Mouse (Mus musculus): ENCODE measurements around the gene Nbeal1. TPM values are rescaled to one million over a fixed set of nuclear protein-coding genes. Genes with fewer than 3 reads are reported as not detected.
"Not testable (repeated sequence)": the region's sequence is repeated elsewhere in the genome, so short reads cannot be mapped to it uniquely, and the experiment has no call there.

Nbeal1 gene
- polyA plus RNA-seq, 1 experiment from 2014 or later: 6.3 TPM

GRCm38 (mm10) chr1:60173119-60173518 is 7.3 kb upstream of the Nbeal1 start:
- Histone ChIP-seq H3K4me3 (ENCODE audit: low read depth, low read length) (no peak overlapping the region), H3K9ac (replicated peaks; ENCODE audit: low read length) (no peak overlapping the region), H3K4me1 (ENCODE audit: control insufficient read depth, insufficient read depth, low read length) (no peaks in the 10 kb centered on the region), H3K36me3 (replicated peaks; ENCODE audit: control insufficient read depth, insufficient read depth, low read depth, low read length) (no peaks in the 10 kb centered on the region), H3K27ac (replicated peaks; ENCODE audit: low read depth, low read length) (no peak overlapping the region), H3K27me3 (ENCODE audit: control insufficient read depth, insufficient read depth, low read length) (no peaks in the 10 kb centered on the region), H3K4me2 (ENCODE audit: low read depth, low read length) (no peak overlapping the region), H3K9me3 (replicated peaks; ENCODE audit: control insufficient read depth, low read length) (no peaks in the 10 kb centered on the region)
- no peak for DNase-seq (ENCODE audit: low spot score)
- ATAC-seq (replicated peaks; ENCODE audit: insufficient number of reproducible peaks, low FRiP score, low TSS enrichment, low read depth): no peak
- 82% methylated on average over 3 of the region's 3 CpGs for WGBS

GRCm38 (mm10) chr1:60177814-60178213 is 2.6 kb upstream of the Nbeal1 start:
- ATAC-seq (replicated peaks; ENCODE audit: insufficient number of reproducible peaks, low FRiP score, low TSS enrichment, low read depth); H3K4me2 ChIP-seq (ENCODE audit: low read depth, low read length); H3K9me3 ChIP-seq (replicated peaks; ENCODE audit: control insufficient read depth, low read length); H3K36me3 ChIP-seq (replicated peaks; ENCODE audit: control insufficient read depth, insufficient read depth, low read depth, low read length); H3K4me1 ChIP-seq (ENCODE audit: control insufficient read depth, insufficient read depth, low read length); DNase-seq (ENCODE audit: low spot score); H3K27me3 ChIP-seq (ENCODE audit: control insufficient read depth, insufficient read depth, low read length); H3K9ac ChIP-seq (replicated peaks; ENCODE audit: low read length); H3K4me3 ChIP-seq (ENCODE audit: low read depth, low read length); H3K27ac ChIP-seq (replicated peaks; ENCODE audit: low read depth, low read length): not testable (repeated sequence)
- WGBS: 77% methylated on average over 1 of the region's 1 CpGs

- Histone ChIP-seq H3K4me3 (ENCODE audit: low read depth, low read length) (peak overlapping the region; percentile 73), H3K4me1 (ENCODE audit: control insufficient read depth, insufficient read depth, low read length) (no peaks in the 10 kb centered on the region), H3K27me3 (ENCODE audit: control insufficient read depth, insufficient read depth, low read length) (no peaks in the 10 kb centered on the region), H3K9me3 (replicated peaks; ENCODE audit: control insufficient read depth, low read length) (no peaks in the 10 kb centered on the region), H3K9ac (replicated peaks; ENCODE audit: low read length) (0 out of 2 replicates have a peak overlapping the region, but pooled peaks have one; percentile 19), H3K4me2 (ENCODE audit: low read depth, low read length) (peak overlapping the region; percentile 19; the same call in 1 of the 2 replicates), H3K36me3 (replicated peaks; ENCODE audit: control insufficient read depth, insufficient read depth, low read depth, low read length) (no peaks in the 10 kb centered on the region), H3K27ac (replicated peaks; ENCODE audit: low read depth, low read length) (no peak overlapping the region)
- no peak for ATAC-seq (replicated peaks; ENCODE audit: insufficient number of reproducible peaks, low FRiP score, low TSS enrichment, low read depth)
- peak; percentile 6 for DNase-seq (ENCODE audit: low spot score)
- 24% methylated on average over 4 of the region's 4 CpGs for WGBS
Measured at GRCm38 (mm10) chr1:60179376-60179775, 1.0 kb upstream of the Nbeal1 start.

- peak overlapping the region; percentile 83 for H3K9ac ChIP-seq (replicated peaks; ENCODE audit: low read length)
- no peaks in the 10 kb centered on the region for H3K9me3 ChIP-seq (replicated peaks; ENCODE audit: control insufficient read depth, low read length)
- peak overlapping the region; percentile 59 for H3K4me2 ChIP-seq (ENCODE audit: low read depth, low read length)
- no peaks in the 10 kb centered on the region for H3K4me1 ChIP-seq (ENCODE audit: control insufficient read depth, insufficient read depth, low read length)
- DNase-seq (ENCODE audit: low spot score) (peak; percentile 74), ATAC-seq (replicated peaks; ENCODE audit: insufficient number of reproducible peaks, low FRiP score, low TSS enrichment, low read depth) (peak; percentile 91)
- H3K4me3 ChIP-seq (ENCODE audit: low read depth, low read length): peak overlapping the region; percentile 73
- H3K27ac ChIP-seq (replicated peaks; ENCODE audit: low read depth, low read length): peak overlapping the region; percentile 86
- WGBS: under 1% methylated on average over 30 of the region's 30 CpGs
- H3K27me3 ChIP-seq (ENCODE audit: control insufficient read depth, insufficient read depth, low read length): no peaks in the 10 kb centered on the region
- H3K36me3 ChIP-seq (replicated peaks; ENCODE audit: control insufficient read depth, insufficient read depth, low read depth, low read length): no peaks in the 10 kb centered on the region
Measured at GRCm38 (mm10) chr1:60180784-60181221, 404 bp downstream of the Nbeal1 start.

- H3K4me2 ChIP-seq (ENCODE audit: low read depth, low read length): no peak overlapping the region
- H3K9me3 ChIP-seq (replicated peaks; ENCODE audit: control insufficient read depth, low read length): no peaks in the 10 kb centered on the region
- H3K9ac ChIP-seq (replicated peaks; ENCODE audit: low read length): no peak overlapping the region
- H3K4me3 ChIP-seq (ENCODE audit: low read depth, low read length): no peak overlapping the region
- no peaks in the 10 kb centered on the region for H3K27me3 ChIP-seq (ENCODE audit: control insufficient read depth, insufficient read depth, low read length)
- H3K4me1 ChIP-seq (ENCODE audit: control insufficient read depth, insufficient read depth, low read length): no peaks in the 10 kb centered on the region
- no peaks in the 10 kb centered on the region for H3K36me3 ChIP-seq (replicated peaks; ENCODE audit: control insufficient read depth, insufficient read depth, low read depth, low read length)
- no peak overlapping the region for H3K27ac ChIP-seq (replicated peaks; ENCODE audit: low read depth, low read length)
- DNase-seq (ENCODE audit: low spot score) (no peak), ATAC-seq (replicated peaks; ENCODE audit: insufficient number of reproducible peaks, low FRiP score, low TSS enrichment, low read depth) (no peak)
Measured at GRCm38 (mm10) chr1:60188454-60188853, 8.1 kb downstream of the Nbeal1 start.

- ATAC-seq (replicated peaks; ENCODE audit: insufficient number of reproducible peaks, low FRiP score, low TSS enrichment, low read depth) (no peak), DNase-seq (ENCODE audit: low spot score) (no peak)
- no peak overlapping the region for H3K27ac ChIP-seq (replicated peaks; ENCODE audit: low read depth, low read length)
- 68% methylated on average over 3 of the region's 3 CpGs for WGBS
- no peak overlapping the region for H3K9ac ChIP-seq (replicated peaks; ENCODE audit: low read length)
- no peaks in the 10 kb centered on the region for H3K4me1 ChIP-seq (ENCODE audit: control insufficient read depth, insufficient read depth, low read length)
- no peak overlapping the region for H3K4me3 ChIP-seq (ENCODE audit: low read depth, low read length)
- H3K27me3 ChIP-seq (ENCODE audit: control insufficient read depth, insufficient read depth, low read length): no peaks in the 10 kb centered on the region
- no peak overlapping the region for H3K4me2 ChIP-seq (ENCODE audit: low read depth, low read length)
- H3K36me3 ChIP-seq (replicated peaks; ENCODE audit: control insufficient read depth, insufficient read depth, low read depth, low read length): peaks cover 3% of the 10 kb centered on the region
- H3K9me3 ChIP-seq (replicated peaks; ENCODE audit: control insufficient read depth, low read length): no peaks in the 10 kb centered on the region
Measured at GRCm38 (mm10) chr1:60196813-60197212, 16.4 kb downstream of the Nbeal1 start.

- Histone ChIP-seq H3K27me3 (ENCODE audit: control insufficient read depth, insufficient read depth, low read length) (no peaks in the 10 kb centered on the region), H3K36me3 (replicated peaks; ENCODE audit: control insufficient read depth, insufficient read depth, low read depth, low read length) (peaks cover 6% of the 10 kb centered on the region), H3K27ac (replicated peaks; ENCODE audit: low read depth, low read length) (no peak overlapping the region), H3K9ac (replicated peaks; ENCODE audit: low read length) (no peak overlapping the region), H3K9me3 (replicated peaks; ENCODE audit: control insufficient read depth, low read length) (no peaks in the 10 kb centered on the region), H3K4me2 (ENCODE audit: low read depth, low read length) (no peak overlapping the region), H3K4me3 (ENCODE audit: low read depth, low read length) (no peak overlapping the region), H3K4me1 (ENCODE audit: control insufficient read depth, insufficient read depth, low read length) (no peaks in the 10 kb centered on the region)
- ATAC-seq (replicated peaks; ENCODE audit: insufficient number of reproducible peaks, low FRiP score, low TSS enrichment, low read depth): no peak
- WGBS: 86% methylated on average over 4 of the region's 4 CpGs
- DNase-seq (ENCODE audit: low spot score): no peak
Measured at GRCm38 (mm10) chr1:60199006-60199405, 18.6 kb downstream of the Nbeal1 start.

GRCm38 (mm10) chr1:60236261-60236660 is 55.9 kb downstream of the Nbeal1 start:
- Histone ChIP-seq H3K27ac (replicated peaks; ENCODE audit: low read depth, low read length) (no peak overlapping the region), H3K4me3 (ENCODE audit: low read depth, low read length) (no peak overlapping the region), H3K9ac (replicated peaks; ENCODE audit: low read length) (no peak overlapping the region), H3K9me3 (replicated peaks; ENCODE audit: control insufficient read depth, low read length) (no peaks in the 10 kb centered on the region), H3K36me3 (replicated peaks; ENCODE audit: control insufficient read depth, insufficient read depth, low read depth, low read length) (peaks cover 2% of the 10 kb centered on the region), H3K4me2 (ENCODE audit: low read depth, low read length) (no peak overlapping the region), H3K27me3 (ENCODE audit: control insufficient read depth, insufficient read depth, low read length) (no peaks in the 10 kb centered on the region), H3K4me1 (ENCODE audit: control insufficient read depth, insufficient read depth, low read length) (no peaks in the 10 kb centered on the region)
- DNase-seq (ENCODE audit: low spot score) (no peak), ATAC-seq (replicated peaks; ENCODE audit: insufficient number of reproducible peaks, low FRiP score, low TSS enrichment, low read depth) (no peak)
- 92% methylated on average over 4 of the region's 4 CpGs for WGBS

All from embryonic facial prominence, embryonic 11.5 days (tissue).